Mouse (Mus musculus) olfactory bulb, adult 2 months (tissue): Measurements from ENCODE around the gene Fam196a. TPM values are rescaled to one million over a fixed set of nuclear protein-coding genes. Genes with fewer than 3 reads are reported as not detected.

ENCODE experiments used
- H3K27ac ChIP-seq: fragments of 200-500 bp; 2 replicates; pipeline ENCODE4 v1.5.1; 2012; ENCODE audit warnings: low read depth, low read length; ENCODE audit not compliant: insufficient read depth
- H3K4me1 ChIP-seq: fragments of 200-500 bp; 2 replicates; pipeline ENCODE4 v1.6.1; 2012; ENCODE audit warnings: low read length; ENCODE audit not compliant: control insufficient read depth, insufficient read depth
- H3K4me3 ChIP-seq: fragments of 200-500 bp; 2 replicates; pipeline ENCODE4 v1.5.1; 2012; ENCODE audit warnings: mild to moderate bottlenecking, low read depth, low read length, moderate library complexity; ENCODE audit not compliant: insufficient read depth
- CTCF ChIP-seq: fragments of 200-500 bp; IDR thresholded peaks from 2 replicates; pipeline ENCODE4 v1.5.1; 2012; ENCODE audit warnings: low read depth, mild to moderate bottlenecking, low read length, moderate library complexity; ENCODE audit not compliant: insufficient read depth
- POLR2A ChIP-seq: fragments of 200-500 bp; IDR thresholded peaks from 2 replicates; pipeline ENCODE4 v1.6.1; 2012; ENCODE audit warnings: mild to moderate bottlenecking, low read depth, low read length, moderate library complexity; ENCODE audit not compliant: insufficient read depth
- WGBS: fragments of 180-500 bp; shearing (Covaris S2); methylation state at CpG from one replicate; pipeline ENCODE4 v1.1.7; 2018; 5-methylcytosine and 5-hydroxymethylcytosine counted together
- polyA plus RNA-seq: library from polyadenylated mRNA; stranded (reverse); fragments of >200 nt; gene quantifications from 2 replicates; pipeline ENCODE4 v1.2.4, GENCODE M21; 2012; ENCODE audit warnings: low replicate concordance; ENCODE audit not compliant: missing spikeins, insufficient read depth, insufficient read length

Gene Fam196a
- not detected in 2 replicates for polyA plus RNA-seq

GRCm38 (mm10) chr7:134937927-134938609, at the start of gene Fam196a:
Fam196a (minus strand) TSS chr7:134938430.
- TF ChIP-seq POLR2A: no peak
- peak; percentile 29; the same call in 1 of the 2 replicates for TF ChIP-seq CTCF
- Histone ChIP-seq H3K4me1 (peaks cover 15% of the 10 kb centered on the region; the same call in 1 of the 2 replicates), H3K27ac (peak within 1 kb of the TSS; percentile 1; the same call in 1 of the 2 replicates), H3K4me3 (peak within 1 kb of the TSS; percentile 55)
- WGBS: under 1% methylated on average over 69 of the region's 71 CpGs

GRCm38 (mm10) chr7:134961608-134962007, 23.4 kb upstream of the Fam196a start:
- TF ChIP-seq CTCF (no peak), POLR2A (no peak)
- 92% methylated on average over 2 of the region's 2 CpGs for WGBS

GRCm38 (mm10) chr7:134960871-134961270, 22.6 kb upstream of the Fam196a start:
- Histone ChIP-seq H3K4me3 (no peak overlapping the region), H3K27ac (no peak overlapping the region), H3K4me1 (no peaks in the 10 kb centered on the region)
- TF ChIP-seq POLR2A (no peak), CTCF (no peak)
- 70% methylated on average over 4 of the region's 4 CpGs for WGBS

More at GRCm38 (mm10) chr7:134961608-134962007, 23.4 kb upstream of the Fam196a start:
- no peak overlapping the region for H3K27ac ChIP-seq
- no peak overlapping the region for H3K4me3 ChIP-seq
- H3K4me1 ChIP-seq: no peaks in the 10 kb centered on the region

- 83% methylated on average over 6 of the region's 6 CpGs for WGBS
- Histone ChIP-seq H3K4me3 (no peak overlapping the region), H3K27ac (no peak overlapping the region), H3K4me1 (no peaks in the 10 kb centered on the region)
- no peak for TF ChIP-seq CTCF
- TF ChIP-seq POLR2A: no peak
Measured at GRCm38 (mm10) chr7:134959086-134959485, 20.9 kb upstream of the Fam196a start.

GRCm38 (mm10) chr7:134945925-134946716, 7.9 kb upstream of the Fam196a start:
- Histone ChIP-seq H3K27ac (no peak overlapping the region; the same call in 1 of the 2 replicates), H3K4me3 (no peak overlapping the region), H3K4me1 (peaks cover 7% of the 10 kb centered on the region)
- 46% methylated on average over 7 of the region's 7 CpGs for WGBS
- TF ChIP-seq POLR2A (no peak), CTCF (no peak)

GRCm38 (mm10) chr7:134943701-134944100, 5.5 kb upstream of the Fam196a start:
- Histone ChIP-seq H3K27ac (no peak overlapping the region), H3K4me1 (peaks cover 7% of the 10 kb centered on the region), H3K4me3 (no peak overlapping the region)
- TF ChIP-seq POLR2A (no peak), CTCF (no peak)
- WGBS: 87% methylated on average over 7 of the region's 7 CpGs

- no peak overlapping the region for H3K4me3 ChIP-seq
- no peak overlapping the region for H3K27ac ChIP-seq
- TF ChIP-seq CTCF: no peak
- no peak for TF ChIP-seq POLR2A
- H3K4me1 ChIP-seq: peaks cover 9% of the 10 kb centered on the region
- WGBS: 49% methylated on average over 6 of the region's 6 CpGs
Measured at GRCm38 (mm10) chr7:134943063-134943462, 4.8 kb upstream of the Fam196a start.

- no peak overlapping the region for H3K27ac ChIP-seq
- TF ChIP-seq POLR2A (no peak), CTCF (no peak)
- peaks cover 14% of the 10 kb centered on the region for H3K4me1 ChIP-seq
- WGBS: 98% methylated on average over 6 of the region's 6 CpGs
- H3K4me3 ChIP-seq: no peak overlapping the region
Measured at GRCm38 (mm10) chr7:134941891-134942290, 3.7 kb upstream of the Fam196a start.
